Mouse (Mus musculus) central nervous system, embryonic 14 days (tissue): ENCODE measurements around the gene Hspa4l. TPM values are rescaled to one million over a fixed set of nuclear protein-coding genes. Genes with fewer than 3 reads are reported as not detected.

Experiments used
- polyA plus RNA-seq: library from polyadenylated mRNA; depleted of rRNA; stranded (reverse); fragments of >200 nt; gene quantifications from 2 replicates; pipeline ENCODE4 v1.2.3, GENCODE M21; 2012; rRNA removed

Hspa4l gene
- polyA plus RNA-seq = 16.1 and 18.4 TPM in 2 replicates

DNA sequence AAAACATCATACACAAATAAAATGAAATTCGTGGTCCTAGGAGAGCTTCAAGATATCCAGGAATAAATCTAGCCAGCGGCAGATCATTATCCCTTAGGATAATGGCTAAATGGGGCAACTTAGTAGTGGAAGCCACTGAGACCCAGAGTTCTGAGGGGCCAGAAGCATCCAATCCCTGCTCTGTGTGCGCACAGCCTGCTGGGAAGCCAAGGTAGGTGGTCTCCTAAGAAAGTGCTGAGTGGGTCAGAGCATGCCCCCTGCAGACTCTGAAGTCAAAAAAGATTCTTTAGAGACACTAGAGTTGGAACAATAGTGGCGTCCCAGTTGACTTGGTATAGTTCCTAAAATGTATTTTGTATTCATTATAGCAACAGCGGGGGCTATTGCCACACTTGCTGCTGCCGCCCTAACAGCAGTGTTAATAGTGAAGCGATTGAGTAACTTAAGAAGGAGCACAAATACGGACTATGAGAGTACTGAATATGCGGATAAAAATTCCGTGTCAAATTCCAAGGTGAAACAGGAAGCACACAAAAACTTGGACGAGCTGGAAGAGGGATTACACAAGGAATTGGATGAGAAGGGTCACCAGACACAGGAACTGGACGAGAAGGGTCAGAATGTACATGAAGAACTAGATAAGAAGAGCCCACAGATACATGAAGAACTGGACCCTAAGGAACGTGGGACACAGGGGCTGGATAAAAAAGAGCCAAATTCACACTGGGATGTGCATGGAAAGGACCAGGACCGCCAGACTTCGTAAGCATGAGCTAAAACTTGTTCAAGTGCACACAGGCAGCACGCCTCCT is at the start of gene Hspa4l:
Hspa4l (plus strand) TSS at position 472 of the 812 bp plus-strand sequence.

GRCm38 (mm10) chr3:40708655-40709054 is 35.6 kb upstream of the Hspa4l start, which contains the start of gene Slc25a31:
Gene Slc25a31 (plus strand): TSS chr3:40708855.

GRCm38 (mm10) chr3:40799530-40800372 is 55.5 kb downstream of the Hspa4l start, which contains the start of gene Plk4:
Gene Plk4 (plus strand): TSS chr3:40800019.

Other genes with a start within 250 kb of the Hspa4l start
- gene Intu, start 213.2 kb upstream of the Hspa4l start, polyA plus RNA-seq = 8.5 and 9.3 TPM in 2 replicates
- gene Slc25a31, start 35.6 kb upstream of the Hspa4l start, polyA plus RNA-seq = 0.20 and 0.26 TPM in 2 replicates
- 16.9 and 19.5 TPM in 2 replicates for gene Plk4, start 55.5 kb downstream of the Hspa4l start, polyA plus RNA-seq
- gene Mfsd8, start 102.4 kb downstream of the Hspa4l start, polyA plus RNA-seq = 10.0 and 11.9 TPM in 2 replicates
- 11.2 and 11.5 TPM in 2 replicates for gene Abhd18, start 102.5 kb downstream of the Hspa4l start, polyA plus RNA-seq
- 0.05 TPM in 2 replicates for gene 1700034I23Rik, start 158.0 kb downstream of the Hspa4l start, polyA plus RNA-seq
- gene Larp1b, start 205.3 kb downstream of the Hspa4l start, polyA plus RNA-seq = 7.0 and 7.7 TPM in 2 replicates